Mouse (Mus musculus): ENCODE results near the gene Tmem95.

DNA sequence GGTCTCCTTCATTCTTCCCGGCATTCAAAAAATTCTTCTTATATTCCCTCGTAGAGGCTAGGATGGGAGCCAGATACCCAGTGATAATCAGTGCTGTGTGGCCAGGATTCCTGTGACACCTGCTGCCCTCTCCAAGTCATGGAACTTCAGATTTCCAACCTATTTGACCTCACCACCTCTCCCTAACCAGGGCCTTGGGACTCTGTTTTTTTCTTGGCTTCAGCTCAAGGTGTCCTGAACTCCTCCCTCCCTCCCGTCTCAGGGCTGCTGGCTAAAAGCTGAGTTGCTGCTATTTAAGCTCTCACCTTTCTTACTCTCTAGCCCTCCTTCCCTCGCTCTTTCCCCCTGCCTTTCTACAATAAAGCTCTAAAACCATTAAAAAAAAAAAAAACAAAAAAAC is 22.1 kb upstream of the Tmem95 start:
- TF ChIP-seq CTCF (IDR thresholded peaks at IDR 0.05; ENCODE audit: insufficient read depth, low read length): no peak
- TF ChIP-seq POLR2A (IDR thresholded peaks at IDR 0.05; ENCODE audit: borderline replicate concordance, extremely low read depth, low read depth, low read length): no peak

Data from lung, adult 2 months (tissue).